Mouse (Mus musculus): ENCODE data around the gene Gm4881.

Gm4881 gene

DNA sequence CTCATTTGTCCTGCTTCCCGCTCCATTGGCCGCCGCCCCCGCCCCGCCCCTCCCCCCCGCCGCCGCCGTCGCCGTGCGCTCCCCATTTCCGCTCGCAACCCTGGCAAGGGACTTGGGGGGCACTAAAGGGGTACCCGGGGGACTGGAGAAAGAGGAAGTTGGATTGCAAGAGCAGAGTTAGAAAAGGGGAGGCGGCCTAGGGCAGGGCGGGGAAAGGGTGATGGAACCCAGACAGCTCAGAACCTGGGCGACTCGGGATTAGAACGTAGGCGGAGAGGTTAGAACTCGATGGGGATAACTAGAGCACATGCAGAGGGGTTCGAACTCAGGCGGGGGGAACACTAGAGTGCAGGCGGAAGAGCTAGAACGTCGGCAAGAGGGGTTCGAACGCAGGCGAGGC, 10.2 kb upstream of the Gm4881 start:
- no peak for ATAC-seq (ENCODE audit: low TSS enrichment)

DNA sequence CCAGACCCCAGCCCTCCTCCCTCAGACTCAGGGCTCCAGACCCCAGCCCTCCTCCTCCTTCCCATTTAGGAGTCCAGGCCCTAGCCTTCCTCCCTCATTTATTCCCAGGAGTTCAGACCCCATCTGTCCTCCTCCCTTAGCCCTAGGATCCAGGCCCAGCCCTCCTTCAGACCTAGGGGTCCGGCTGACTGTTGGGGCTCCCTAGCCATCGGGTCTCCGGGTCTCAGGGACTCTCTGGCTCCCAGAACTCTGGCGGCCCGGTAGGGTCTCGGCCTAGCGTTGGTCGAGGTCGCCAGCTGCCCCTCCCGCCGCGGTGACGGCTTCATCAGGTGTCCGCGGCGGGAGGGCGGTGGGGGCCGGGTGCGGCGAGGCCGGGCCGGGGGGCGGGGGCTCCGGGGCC, 9.7 kb upstream of the Gm4881 start:
- no peak for ATAC-seq (ENCODE audit: low TSS enrichment)

DNA sequence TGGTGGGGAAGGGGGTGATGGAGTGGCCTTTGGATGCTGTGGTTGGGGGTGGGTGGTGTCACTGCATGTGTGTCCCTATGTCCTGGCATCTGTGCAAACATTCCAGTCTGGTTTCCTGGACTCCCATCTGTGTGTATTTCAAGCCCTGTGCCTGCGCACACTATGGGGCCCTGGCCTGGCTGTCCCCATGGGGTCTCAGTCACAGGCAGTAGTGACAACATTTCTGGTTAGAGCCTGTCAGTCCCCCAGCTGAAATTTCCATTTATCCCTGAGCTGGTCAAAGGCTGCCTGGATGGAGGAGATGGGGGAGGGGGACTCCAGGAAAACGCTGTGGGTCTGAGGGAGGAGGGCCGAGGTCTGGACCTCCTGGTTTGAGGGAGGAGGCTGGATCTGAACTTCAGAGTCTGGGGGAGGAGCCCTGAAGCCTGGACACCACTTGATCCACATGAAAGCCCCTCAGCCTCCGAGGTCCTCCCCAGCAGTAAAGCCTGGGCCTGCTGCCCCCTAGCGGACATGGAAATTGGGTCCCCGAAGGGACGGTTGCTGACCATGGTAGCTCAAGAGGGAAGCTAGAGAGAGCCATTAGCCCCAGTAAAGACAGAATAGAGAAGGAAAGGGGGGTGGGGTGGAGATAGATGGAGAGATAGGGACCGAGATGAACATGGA, 5.8 kb upstream of the Gm4881 start:
- ATAC-seq (ENCODE audit: low TSS enrichment), result peak; percentile 78

DNA sequence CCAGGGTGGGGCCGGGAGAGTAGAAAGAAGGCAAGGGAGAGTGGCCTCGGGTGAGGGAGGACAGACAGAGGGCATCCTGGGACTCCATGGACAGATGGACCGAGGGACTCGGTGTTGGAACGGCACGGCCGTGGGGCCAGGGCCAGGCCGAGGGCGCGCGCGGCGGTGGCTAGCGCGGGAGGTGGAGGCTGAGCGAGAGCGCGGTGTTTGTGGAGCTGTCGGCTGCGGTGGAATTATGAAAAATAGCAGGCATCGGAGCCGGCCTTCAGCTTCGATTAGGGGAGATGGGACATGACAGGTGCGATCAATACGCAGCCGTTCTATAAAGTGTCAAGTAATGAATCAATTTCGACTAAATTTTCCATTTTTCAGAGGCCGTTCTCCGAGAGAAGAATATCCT, 4.5 kb upstream of the Gm4881 start:
- no peak for ATAC-seq (ENCODE audit: low TSS enrichment)

DNA sequence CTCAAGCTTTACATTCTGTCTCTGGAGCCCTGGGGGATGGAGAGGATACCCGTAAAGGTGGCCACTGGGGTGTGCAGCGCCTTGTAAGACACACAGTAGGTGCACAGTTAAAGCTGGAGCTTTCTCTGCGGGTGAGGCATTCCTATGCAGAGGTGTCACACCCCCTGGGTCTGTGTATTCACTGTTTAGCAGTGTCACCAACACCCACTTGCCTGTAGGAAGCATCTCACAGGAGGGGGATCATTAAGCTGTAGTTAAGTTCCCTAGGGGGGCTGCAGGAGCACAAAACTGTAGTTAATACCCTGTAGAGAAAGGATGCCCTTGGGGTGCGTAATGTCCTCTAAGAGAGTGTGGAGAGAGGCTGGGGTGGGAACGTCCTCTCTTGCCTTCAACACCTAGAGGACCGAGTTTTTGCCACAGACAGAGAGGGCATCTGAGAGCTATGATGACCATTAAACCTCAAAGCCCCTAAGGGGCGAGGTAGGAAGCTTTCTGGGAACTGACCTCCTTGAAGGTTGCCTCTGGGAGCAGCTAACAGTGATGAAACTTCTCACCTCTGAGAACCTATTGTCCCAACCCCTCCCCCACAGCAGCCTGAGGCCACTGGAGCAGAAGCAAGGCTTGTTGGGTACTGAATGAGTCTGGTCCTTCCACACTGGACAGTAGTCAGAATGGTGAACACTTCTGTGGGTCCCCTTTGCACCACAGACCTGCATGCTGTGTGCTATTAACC, 3.2 kb upstream of the Gm4881 start:
- no peak for ATAC-seq (ENCODE audit: low TSS enrichment)

DNA sequence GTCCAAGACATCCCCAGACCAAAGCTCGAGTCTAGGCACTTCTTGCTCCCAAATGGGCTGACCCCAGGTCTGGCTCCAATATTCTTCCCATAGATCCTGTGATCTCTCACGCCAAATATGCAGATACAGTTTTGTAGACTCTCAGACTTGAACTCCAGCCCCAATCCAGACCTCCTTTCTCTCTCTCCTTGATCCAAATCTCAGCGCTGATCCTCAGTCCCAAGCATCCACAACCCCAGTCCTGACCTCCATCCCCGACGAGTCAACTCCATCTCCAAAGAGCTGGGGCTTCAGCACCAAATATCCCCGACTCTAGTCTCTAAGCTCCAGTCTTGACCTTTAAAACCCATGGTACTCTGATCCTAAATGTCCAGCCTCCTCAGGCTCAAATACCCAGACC, 653 bp downstream of the Gm4881 start:
- ATAC-seq (ENCODE audit: low TSS enrichment), result no peak

DNA sequence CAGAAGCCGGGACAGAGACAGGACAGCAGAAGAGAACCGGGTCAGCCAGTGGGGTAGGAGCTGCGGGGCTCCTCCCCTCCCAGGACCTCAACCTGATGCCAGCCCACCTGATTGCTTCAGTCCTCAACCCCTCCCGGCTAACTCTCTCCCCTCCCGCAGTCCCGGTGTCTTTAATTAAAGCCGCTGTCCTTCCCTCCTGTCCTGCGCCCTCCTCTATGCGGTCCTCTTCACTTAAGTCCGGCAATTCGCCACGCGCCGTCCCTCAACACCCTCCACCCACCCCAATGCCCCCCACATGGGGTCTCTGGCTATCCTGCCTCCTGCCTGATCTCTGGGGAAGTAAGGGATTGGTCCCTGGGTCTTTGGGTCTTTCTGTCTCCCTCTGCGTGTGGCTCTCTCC, 12.6 kb downstream of the Gm4881 start:
- ATAC-seq (ENCODE audit: low TSS enrichment), result no peak

DNA sequence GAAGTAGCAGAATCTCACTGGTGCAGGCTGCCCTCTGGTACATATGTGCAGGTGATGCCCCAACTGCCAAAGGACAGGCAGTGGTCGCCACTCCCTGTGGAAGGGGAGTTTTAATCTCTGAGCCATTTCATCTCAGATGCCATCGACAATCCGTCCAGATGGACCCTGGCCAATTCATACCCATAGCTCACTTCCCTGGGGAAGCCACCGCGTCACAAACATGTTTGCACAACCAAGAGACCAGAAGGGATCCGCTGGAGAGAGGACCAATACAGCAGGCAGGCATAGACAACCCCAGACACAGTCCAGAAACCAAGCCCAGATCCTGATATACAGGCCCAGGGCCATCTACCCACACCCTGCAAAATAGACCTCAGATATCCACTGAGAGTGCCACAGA, 13.8 kb downstream of the Gm4881 start:
- no peak for ATAC-seq (ENCODE audit: low TSS enrichment)

DNA sequence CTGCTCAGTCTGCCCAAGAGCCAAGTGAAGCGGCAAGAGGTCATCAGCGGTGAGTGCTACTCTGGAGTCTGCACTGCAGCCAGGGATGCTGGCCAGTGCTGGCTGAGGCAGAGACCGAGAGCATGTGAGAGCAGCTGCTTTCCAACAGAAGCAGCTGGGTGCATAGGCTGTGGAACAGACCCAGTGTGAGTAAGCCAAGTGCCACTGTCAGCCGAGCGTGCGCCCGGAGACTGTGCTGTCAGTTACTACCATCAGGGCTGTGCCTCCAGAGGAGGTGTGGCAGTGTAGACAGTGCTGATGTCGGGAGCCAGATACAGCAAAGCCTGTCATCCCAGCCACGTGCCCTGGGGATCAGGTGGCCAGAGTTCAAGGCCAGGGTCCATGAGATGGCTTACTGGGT, 24.6 kb downstream of the Gm4881 start:
- peak; percentile 79; the same call in 1 of the 2 replicates for ATAC-seq (ENCODE audit: low TSS enrichment)

DNA sequence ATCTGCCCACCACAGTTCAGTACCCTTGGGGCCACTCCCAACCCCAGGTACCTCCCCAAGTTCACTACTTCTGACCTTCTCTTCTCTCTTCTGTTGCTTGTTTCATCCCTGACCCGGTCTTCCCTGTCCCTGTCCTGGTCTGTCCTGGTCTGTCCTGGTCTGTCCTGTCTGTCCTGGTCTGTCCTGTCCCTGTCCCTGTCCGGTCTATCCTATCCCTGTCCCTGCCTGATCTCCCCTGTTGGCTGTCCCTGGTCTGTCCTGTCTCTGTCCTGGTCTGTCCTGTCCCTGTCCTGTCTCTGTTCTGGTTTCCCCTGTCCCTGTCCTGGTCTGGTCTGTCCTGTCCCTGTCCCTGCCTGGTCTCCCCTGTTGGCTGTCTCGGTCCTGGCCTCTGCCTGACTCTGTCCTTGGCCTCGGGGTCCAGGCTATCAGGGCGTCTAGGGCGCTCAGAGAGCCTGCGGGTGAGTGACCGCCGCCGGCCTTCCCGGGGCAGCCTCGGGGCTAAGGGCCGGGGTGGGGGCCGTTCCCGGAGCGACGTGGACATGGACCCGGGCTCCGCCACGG, 25.5 kb downstream of the Gm4881 start:
- ATAC-seq (ENCODE audit: low TSS enrichment), result no peak

DNA sequence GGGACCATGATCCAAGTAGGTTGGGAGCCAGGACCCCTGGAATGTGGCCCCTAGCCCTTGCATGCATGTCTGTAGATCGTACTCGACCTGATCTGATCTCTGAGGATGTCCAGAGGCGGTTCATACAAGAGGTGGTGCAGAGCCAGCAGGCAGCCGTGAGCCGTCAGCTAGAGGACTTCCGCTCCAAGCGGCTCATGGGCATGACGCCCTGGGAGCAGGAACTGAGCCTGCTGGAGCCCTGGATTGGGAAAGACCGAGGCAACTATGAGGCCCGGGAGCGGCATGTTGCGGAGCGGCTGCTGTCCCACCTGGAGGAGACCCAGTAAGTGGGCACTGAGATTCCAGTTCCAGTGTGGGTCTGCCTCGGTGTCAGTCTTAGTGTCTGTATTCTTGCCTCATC, 31.8 kb downstream of the Gm4881 start:
- no peak for ATAC-seq (ENCODE audit: low TSS enrichment)

DNA sequence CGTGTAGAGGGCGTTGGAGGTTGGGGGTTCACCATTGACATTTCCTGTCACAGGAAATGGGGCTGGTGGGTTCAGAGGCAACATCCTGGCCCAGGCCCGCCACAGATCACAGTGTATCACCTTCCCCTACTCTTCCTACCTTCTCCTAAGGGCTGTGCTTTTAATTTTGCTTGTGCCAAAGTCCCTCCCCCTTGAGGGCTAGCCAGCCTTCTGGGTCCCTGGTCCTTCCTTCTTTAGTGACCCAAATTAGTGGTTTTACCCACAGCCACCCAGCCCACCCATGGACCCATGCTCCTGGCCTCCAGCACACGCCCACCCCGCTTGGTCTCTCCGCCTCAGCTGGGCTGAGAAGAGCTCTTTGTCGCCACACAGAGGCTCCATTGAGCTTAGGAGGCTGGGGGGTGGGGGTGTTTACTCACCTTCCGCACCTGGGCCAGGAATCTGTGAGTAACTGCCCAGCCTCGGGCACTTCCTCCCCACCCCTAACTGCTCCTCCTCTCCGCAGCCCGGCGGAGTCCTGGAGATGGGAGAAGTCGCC, 37.0 kb downstream of the Gm4881 start:
- no peak for ATAC-seq (ENCODE audit: low TSS enrichment)

DNA sequence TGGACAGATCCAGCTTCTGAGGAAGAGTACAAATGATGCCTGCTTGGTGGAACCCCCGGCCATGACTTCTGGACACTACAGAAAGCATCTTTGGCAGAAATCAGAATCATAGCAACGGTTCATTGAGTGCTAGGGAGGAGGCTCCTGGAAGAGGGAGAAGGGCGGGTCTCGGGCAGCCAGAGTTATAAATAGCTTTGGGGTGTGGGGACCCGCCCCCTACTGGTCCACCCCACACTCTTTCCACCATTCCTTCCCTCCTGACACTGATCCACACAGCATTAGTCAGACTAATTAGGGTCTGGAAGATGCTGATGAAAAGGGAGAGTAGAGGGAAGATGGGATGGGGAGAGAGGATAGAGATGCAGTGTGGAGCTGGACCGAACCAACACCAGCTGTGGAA, 37.7 kb downstream of the Gm4881 start:
- ATAC-seq (ENCODE audit: low TSS enrichment), result no peak

DNA sequence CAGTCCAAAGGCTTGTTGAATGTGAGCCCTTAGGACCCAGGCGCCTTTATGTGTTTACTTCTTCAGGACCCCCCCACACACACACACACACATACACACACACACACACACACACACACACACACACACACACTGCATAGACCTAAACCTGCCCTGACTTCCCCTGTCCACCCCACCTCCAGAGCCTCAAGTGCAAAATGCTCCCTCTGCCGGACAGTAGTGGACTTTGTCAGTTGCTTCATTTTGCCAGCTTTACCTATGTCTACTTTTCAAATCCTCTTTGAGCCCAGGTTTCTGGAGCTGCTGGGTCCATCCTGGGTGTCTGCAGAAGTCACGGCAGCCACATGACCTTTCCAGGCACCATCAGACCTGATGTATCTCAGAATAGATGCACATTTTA, 39.4 kb downstream of the Gm4881 start:
- 0 out of 2 replicates have a peak, but pooled peaks have one; percentile 27 for ATAC-seq (ENCODE audit: low TSS enrichment)

DNA sequence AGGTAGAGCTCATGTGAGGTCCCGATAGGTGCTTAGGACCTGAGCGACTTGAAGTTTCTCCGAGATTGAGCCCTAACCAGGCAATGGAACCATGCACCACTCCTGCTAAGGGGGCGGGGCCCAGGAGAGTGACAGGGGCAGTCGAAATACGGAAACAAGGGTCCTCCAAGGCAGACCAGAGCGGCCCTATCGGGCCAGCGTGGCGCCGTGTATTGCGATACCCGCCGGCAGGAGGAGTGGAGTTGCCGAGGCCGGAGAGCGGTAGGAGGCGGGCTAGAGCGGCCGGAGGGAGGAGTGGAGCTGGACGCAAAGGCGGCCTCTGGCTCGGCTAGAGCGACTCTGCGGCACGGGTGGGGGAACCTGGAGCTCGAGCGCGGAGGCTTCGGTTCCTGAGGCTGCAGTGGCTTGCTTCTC, 40.2 kb downstream of the Gm4881 start:
- peak; percentile 94 for ATAC-seq (ENCODE audit: low TSS enrichment)

DNA sequence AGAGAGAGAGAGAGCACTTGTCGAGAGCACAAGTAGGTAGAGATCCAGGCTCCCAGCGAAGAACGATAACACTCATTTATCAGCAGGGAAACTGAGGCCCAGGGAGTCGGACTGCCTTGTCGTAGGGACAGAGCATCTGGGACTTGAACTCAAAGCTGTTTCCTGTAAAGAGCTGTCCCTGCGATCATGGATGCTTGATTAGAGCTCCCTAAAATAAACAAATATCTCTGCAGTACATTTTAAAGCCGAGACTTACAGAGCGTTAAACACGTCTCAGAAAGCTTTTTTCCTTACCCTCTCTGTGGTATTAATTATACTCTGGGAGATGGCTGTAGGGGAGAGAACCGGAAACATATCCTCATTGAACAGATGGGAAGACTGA, 40.9 kb downstream of the Gm4881 start:
- ATAC-seq (ENCODE audit: low TSS enrichment), result no peak

DNA sequence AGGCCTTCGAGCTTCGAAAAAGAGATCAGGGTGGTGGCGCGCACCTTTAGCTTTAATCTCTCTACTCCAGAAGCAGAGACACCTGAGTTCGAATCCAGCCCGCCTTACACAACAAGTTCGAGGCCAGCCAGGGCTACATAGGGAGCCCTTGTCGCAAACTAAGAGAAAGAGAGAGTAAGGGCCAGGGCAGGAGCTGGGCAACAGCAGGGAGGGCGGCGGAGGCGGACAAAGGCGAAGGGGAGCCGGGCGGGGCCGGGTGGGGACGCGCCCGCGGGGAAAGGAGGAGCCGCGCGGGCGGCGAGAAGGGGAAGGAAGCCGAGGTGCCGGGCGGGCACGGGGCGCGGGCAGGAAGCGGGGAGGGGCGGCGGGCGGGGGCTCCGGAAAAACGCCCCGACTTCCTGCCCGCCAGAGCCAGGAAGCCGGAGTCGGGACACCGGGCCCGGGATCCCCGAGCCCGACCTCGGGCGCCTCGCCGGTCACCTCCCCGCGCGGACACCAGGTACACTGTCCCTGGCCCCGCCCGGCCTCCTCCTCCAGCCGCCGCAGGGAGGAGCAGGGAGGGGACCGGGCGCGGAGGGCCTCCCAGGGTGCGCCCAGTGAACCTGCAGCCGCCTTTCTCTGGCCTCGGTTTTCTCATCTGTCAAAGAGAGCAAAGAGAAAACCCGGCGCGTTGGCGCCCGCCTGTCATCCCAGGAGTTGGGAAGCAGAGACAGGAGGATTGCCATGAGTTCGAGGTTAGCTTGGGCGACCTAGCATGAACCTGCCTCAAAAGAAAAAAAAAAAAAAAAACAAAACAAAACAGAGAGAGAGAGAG, 41.5 kb downstream of the Gm4881 start, which contains the start of gene Arhgef1:
Gene Arhgef1, plus strand, starts transcription at position 283 of the 814 bp plus-strand sequence.
- no peak for ATAC-seq (ENCODE audit: low TSS enrichment)

DNA sequence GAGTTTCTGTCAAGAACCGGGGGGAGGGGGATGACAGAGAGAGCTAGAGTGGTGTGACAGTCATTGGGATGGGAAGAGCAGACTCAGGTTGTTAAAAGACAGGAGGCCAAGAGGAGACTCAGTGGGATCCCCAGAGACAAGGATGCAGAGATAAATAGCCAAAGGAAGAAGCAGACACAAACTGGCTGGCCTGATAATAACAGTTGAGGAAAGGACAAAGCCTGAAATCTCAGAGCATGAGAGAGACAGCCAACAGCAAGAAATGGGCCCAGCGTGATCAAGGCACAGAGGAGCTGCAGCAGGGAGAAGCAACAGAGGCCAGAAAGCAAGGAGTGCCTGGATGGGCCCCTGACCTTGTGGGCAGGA, 42.0 kb downstream of the Gm4881 start:
- ATAC-seq (ENCODE audit: low TSS enrichment), result no peak

DNA sequence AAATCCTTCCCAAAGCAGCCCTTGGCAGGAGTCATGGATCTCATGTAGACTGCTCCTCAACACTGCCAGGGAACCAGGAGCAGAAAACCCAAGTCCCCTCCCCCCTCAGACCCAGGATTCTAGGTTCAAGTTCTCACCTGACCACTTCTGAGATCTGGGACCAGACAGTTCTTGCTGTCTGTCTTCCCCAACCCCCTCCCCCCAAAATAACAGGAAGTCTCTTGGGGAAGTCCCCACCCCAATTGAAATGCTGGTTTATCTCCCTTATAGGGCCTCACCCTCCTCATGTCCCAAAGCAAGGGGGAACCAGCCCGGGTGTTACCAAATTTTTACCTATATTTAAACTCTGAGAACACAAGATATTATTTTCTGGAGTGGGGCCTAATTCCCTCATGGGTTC, 42.5 kb downstream of the Gm4881 start:
- no peak for ATAC-seq (ENCODE audit: low TSS enrichment)

DNA sequence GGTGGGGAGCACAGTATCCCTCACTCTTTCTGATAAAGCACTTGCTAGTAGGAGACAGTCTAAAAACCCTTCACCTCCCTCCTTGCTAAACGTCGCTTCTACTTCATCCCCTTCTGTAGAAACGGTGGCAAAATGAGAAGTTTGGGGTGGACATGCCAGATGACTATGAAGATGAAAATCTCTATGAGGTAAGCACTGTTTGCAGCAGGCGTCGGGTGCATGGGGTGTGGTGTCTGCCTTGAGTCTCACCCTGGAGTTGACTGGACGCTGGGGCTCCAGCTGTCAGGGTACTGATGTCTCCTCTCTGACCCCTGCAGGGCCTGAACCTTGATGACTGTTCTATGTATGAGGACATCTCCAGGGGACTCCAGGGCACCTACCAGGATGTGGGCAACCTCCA, 43.2 kb downstream of the Gm4881 start:
- no peak for ATAC-seq (ENCODE audit: low TSS enrichment)

DNA sequence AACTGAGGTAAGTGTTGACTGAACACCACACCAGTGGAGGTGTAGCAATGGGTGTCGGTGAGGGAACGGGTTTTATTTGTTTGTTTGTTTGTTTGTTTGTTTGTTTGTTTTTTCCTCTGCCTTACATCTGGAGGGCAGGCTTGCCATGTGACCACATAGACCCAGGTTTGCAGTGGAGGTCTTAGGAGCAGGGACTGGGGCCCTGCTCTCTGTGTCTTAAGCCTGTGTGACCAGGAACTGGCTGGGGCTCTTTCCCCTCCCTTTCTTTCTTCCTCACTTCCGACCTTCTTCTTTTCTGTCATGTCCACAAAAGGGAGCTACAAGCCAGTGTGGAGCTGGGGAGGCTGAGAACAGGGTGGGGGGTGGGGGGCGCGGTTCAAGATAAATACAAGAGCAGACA, 46.3 kb downstream of the Gm4881 start:
- ATAC-seq (ENCODE audit: low TSS enrichment), result no peak

DNA sequence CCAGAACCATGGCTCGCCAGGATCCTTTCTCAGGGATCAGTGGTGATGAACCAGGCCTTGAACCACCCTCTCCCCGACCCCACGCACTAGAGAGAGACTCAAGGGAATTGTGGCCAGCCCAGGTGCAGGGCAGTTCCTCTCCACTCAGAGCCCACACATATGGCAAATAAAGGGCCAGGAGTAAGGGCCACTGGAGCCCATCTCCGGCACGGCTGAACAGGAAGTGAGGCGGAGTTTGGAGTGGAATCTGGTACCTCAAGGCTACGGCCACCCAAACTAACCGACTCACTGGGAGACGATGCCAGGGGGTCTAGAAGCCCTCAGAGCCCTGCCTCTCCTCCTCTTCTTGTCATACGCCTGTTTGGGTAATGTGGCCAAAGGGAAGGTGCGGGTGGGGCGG, 47.1 kb downstream of the Gm4881 start, which contains the start of gene Cd79a:
Gene Cd79a, plus strand, starts transcription at position 158 of the 400 bp plus-strand sequence.
- ATAC-seq (ENCODE audit: low TSS enrichment), result no peak
